Mouse (Mus musculus) left cerebral cortex, adult 9 months (tissue): ENCODE results near the gene Egln1.
A peak's percentile ranks its signal among the peaks of the same experiment; 100 is the strongest.

Source experiments
- DNase-seq, 2 experiments: peaks; one replicate each; pipeline ENCODE4 v3.0.0; 2022; ENCODE audit warnings: low spot score in 2 of 2

The Egln1 gene

DNA sequence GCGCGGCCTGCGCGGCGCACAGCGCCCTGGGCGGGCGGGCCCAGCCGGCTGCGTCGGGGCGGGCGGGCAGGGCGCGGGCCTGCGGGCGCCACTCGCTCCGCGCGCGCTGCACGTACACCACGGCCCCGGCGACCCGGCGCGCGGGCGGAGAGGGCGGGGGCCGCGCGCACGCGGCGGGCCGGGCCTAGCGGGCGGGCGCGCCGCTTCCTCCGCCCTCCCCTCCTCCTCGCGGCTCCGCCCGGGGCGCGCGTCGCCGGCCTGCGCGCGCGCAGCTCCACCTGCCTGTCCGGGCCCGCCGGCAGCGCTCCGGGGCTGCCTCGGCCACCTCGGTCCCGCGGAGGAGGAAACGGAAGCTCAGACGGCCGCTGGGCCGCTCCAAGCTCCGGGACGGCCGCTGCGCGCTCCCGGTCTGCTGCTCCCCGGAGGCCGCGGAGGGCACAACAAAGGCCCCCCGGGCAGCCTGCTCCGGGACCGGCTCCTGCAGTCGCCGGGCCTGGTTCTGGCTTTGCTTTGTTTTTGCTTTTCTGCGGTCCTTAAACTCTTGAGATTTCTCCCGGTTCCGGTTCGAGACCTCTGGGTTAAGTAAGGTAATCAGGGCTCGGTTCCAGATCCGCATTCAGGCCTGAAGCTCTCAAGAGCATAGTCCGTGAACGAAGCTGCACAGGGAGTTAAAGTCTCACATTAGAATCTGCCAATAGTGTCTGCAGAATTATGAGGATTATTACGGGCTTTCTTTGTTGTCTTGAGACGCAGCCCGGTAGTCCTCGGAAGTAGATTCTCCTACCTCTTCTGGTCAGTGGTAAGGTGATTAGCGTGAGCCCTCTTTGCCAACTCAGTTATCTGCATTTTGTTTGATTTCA lies at the start of gene Egln1:
Egln1 (minus strand) TSS at position 116 of the 860 bp plus-strand sequence.
- DNase-seq = peak in 1 of 2 experiments; percentile 63

- DNase-seq = peak in 1 of 2 experiments; percentile 9
Observed at GRCm38 (mm10) chr8:124995776-124996175, 46.7 kb upstream of the Egln1 start.

GRCm38 (mm10) chr8:124991668-124991926 lies 42.5 kb upstream of the Egln1 start:
- DNase-seq = no peak

DNA sequence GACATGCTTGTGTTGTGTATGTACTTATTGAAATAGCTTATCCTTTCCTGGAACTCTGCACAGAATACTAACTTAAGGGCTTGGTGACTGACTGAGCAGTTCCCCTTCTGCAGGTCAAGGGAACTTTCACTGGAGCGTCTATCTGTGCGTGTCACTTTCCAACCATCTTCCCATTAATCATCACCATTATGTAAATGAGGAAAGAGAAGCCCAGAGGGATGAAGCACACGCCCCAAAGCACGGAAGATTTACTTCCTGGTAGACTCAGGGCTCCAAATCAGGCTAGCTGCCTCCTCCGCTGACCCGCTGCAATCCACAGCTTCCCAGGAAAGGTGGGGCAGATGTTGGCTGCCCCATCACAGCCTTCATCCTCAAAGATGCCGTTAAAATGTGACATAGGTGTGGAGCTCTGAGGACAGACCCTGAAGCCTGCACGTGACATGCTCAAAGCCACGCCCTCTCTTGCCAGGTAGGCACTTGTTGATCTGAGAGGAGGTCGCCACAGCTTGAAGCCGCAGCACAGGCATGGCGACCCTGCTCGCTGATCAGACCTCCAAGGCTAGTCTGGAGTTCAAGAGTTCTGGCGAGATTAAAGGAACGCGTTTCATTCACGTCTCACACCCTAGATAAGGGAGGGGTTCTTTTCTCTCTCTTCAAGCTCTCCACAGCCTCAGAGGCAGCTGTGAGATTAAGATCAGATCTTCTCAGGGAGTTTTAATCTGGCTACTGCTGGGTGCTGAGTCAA lies 42.0 kb upstream of the Egln1 start:
- DNase-seq = no peak

DNA sequence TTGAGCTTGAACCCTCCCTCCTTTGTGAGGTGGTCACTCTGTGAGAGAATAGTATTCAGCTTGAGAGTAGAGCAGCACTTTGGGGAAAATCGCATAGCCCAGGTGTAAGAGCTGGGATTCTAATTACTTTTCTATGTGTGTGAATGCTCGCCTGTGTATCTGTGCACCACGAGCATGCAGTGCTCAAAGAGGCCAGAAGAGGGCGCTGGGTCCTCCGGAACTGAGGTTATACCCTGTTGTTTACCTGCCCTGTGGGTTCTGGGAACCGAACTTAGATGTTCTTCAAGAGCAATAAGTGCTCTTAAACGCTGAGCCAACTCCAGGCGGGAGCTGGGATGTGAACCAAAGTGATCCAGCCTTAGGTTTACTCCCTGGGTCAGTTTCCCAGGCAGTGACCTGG lies 31.7 kb upstream of the Egln1 start:
- DNase-seq = no peak

DNA sequence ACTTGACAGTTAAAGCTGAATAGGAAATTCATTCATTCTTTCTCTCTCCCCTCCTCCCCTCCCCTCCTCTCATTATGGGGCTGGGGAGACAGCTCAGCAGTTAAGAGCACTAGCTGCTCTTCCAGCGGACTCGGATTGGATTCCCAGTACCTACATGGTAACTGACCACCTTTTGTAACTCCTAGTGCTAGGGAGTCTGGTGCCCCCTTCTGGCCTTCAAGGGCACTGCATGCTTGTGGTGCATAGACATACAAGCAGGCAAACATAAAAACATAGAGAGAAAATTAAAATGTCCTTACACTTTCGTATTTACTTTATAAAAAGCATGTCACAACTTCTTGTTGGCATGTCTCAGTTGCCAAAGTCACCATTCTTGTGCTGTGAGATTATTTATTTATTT lies 30.9 kb upstream of the Egln1 start:
- DNase-seq = no peak

DNA sequence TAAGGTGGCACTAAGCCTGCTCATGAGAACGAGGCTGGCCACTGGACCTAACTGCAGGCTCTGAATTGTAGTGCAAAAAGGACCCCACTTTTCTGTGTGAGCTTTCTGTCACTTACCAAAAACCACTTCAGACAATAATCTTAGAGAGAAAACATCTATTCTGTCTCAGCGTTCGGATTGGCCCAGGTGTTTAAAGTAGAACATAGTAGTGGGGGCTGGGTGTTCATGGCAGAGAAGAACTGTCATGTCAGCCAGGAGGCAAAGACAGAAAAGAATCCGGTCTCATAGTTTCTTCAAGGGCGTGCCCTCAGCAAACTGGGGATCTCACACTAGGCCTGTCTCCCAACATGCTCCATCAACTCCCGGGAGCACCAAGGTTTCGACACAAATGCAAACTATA lies 28.9 kb upstream of the Egln1 start:
- DNase-seq = no peak

DNA sequence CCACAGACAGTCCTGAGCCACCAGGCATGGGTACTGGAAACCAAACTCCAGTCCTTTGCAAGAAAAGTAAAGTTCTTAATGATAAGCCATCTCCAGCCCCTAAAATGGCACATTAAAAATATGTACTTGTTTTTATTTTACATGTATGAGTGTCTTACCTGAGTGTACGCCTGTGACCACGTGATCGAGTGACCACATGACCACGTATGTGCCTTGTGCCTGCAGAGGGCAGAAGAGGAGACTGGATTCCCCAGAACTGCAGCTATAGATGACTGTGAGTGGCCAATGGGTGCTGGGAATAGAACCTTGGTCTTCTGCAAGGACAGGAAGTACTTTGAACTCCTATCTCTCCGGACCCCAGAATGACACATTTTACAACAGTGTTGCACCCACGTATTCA lies 27.1 kb upstream of the Egln1 start:
- DNase-seq = no peak

GRCm38 (mm10) chr8:124974254-124974653 lies 25.1 kb upstream of the Egln1 start:
- DNase-seq = no peak

DNA sequence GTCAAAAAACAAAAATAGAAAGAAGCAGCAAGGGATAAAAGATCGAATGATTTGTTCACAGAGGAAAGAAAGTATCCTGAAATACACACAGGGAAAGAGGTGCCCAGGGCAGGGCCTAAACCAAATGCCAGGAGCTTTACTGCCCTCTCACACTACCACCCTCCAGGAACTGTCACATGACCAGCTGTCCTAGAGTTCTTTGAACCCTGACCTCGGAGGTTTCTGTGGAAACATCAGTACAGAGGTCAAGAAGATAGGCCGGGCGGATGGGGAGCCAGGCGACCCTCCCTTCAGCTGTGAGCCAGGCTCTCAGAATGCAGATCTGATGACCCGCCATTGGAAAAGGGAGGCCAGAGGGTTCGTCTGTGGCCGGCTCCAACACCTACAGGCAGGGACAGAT lies 24.1 kb upstream of the Egln1 start:
- DNase-seq = no peak

DNA sequence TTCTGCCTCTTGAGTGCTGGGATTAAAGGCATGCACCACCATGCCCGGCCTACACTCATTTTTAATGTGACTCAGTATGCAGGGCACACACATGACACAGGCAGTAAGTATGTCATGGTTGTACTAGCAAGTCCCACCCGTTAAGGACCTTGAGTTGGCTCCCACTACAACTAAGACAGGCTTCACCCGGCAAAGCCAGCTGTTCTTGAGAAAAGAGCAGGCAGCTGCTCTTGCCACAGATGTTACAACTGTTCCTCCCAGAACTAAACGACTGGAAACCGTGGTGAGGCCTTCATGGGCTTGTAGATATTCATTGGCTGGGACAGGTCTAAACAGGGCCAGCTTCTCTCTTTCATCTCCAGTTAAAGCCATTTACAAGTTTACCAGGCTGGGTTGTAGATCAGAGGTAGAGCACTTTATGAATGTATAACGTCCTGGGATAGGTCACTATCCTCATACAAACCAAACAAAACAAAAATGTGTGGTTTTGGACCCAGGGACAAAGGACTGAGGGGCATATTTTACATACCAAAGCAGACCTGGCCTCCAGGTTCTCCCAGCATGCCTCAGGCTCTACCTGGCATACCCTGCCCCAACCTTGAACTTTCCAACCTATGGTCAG lies 21.3 kb upstream of the Egln1 start:
- DNase-seq = no peak

- DNase-seq = no peak
Observed at GRCm38 (mm10) chr8:124964966-124965365, 15.8 kb upstream of the Egln1 start.

DNA sequence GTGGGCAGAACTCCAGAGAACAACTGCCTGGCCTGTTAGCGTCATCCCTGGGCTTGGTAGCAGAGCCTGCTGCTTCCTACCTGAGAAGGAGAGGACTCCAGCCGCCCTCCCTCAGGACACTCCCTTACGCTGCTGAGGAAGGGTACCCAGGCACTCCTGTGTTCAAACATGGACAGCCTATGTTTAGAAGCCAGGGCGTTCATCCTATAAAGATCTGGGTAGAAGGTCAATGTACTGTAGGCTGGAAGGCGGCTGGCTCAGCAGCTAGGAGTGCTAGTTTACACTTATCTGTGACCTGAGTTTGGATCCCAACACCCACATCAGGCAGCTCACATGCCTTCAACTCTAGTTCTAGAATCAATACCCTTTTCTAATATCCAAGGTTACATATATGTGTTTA lies 14.1 kb upstream of the Egln1 start:
- no peak for DNase-seq

- DNase-seq = no peak
Observed at GRCm38 (mm10) chr8:124960226-124960880, 11.2 kb upstream of the Egln1 start.

GRCm38 (mm10) chr8:124959462-124960225 lies 10.5 kb upstream of the Egln1 start:
- DNase-seq = no peak

- DNase-seq = no peak
Observed at GRCm38 (mm10) chr8:124954572-124955082, 5.5 kb upstream of the Egln1 start.

DNA sequence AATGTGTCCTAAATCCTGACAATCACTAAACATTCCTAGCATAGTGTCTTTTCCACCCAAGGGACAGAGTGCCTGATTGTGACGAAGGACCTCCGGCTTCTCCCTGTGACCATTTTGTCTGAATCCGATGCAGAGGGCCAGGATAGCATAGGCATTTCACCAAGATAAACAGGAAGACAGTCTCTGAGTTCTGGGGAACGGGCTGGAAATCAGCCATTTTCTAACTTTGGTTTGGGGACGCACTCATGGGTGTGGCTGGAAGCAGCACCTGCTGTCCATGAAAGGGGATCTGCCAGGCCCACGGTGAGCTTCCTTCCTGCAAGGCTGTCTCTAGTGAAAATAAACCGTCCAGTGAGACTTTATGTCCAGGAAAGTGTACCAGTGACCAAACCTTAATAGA lies 4.1 kb upstream of the Egln1 start:
- no peak for DNase-seq

DNA sequence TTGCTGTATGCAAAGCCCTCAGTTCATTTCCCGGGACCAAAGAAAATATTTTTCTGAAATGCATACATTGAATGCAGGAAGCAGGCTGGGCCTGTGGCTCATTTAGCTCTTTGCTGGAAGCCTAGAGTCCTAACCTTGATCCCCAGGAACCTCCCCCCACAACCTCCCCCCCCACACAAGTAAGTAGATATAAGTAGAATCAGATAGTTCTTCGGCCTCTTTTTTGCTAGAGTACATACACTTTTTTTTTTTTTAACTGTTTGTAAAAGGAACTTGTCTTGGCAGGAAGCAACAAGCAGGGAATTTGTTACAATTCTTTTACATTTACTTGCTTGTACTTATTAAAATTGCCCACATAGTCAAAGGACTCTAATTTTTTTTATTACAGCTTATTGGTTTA lies 1.7 kb upstream of the Egln1 start:
- no peak for DNase-seq

DNA sequence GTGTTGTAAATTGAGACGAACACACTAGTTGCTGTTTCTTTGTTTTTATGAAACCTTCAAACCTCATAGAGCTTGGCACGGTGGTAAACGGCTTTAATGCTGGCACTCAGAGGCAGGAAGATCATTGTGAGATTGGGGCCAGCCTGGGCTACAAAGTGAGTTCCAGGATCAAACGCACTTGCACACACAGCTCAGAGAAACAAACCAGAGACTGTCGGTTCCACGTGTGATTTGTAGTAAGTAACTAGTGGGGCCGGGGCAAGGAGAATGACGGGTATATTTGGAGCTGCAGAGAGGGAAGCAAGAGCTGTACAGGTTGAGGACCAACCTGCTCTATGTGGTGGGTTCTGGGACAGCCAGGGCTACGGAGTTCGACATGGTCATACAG lies 939 bp upstream of the Egln1 start:
- DNase-seq = no peak

DNA sequence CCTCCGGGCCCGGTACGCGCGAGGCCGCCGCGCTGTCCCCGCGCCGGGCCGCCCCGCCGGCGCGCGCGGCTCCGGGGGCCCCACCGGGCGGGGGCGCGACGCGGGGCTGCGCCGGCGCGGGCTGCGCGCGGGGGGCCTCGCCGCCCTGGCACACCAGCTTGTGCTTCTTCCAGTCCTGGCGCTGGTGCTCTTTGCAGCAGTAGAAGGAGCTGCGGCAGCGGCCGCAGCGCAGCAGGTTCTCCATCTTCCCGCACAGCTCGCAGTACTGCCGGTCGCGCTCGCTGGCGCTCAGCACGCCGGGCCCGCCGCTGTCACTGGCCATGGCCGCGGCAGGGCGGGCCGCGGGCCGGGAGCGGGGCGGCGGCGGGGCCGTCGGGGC lies 402 bp downstream of the Egln1 start:
- DNase-seq = no peak
